Mouse (Mus musculus) urinary bladder, adult 18-20 months (tissue): Measurements from ENCODE around the gene Gm17349.
A peak's percentile ranks its signal among the peaks of the same experiment; 100 is the strongest.

Experiments
- DNase-seq, 2 experiments: peaks; one replicate each; pipeline ENCODE4 v3.0.0; 2022; ENCODE audit warnings: low spot score in 2 of 2, mixed read lengths in 2 of 2

Gene Gm17349

DNA sequence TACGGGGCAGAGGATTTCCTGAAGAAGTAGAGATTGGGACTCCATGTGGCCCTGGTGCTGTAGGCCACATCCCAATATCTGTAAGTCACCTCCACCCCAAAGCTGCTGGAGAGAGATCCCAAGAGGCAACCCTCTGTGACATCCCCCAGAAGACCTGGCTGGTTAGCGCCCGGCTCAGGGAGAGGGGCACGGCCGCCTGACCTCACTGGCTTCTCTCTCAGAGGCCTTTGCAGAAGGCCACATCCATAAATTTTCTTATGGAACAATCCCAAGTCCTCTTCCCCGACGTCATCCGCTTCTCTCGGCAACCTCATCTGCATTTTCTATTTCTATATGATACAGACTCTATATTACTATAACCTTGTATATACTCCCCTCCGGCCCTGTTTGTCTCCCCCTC is 5.6 kb downstream of the Gm17349 start:
- no peak for DNase-seq

DNA sequence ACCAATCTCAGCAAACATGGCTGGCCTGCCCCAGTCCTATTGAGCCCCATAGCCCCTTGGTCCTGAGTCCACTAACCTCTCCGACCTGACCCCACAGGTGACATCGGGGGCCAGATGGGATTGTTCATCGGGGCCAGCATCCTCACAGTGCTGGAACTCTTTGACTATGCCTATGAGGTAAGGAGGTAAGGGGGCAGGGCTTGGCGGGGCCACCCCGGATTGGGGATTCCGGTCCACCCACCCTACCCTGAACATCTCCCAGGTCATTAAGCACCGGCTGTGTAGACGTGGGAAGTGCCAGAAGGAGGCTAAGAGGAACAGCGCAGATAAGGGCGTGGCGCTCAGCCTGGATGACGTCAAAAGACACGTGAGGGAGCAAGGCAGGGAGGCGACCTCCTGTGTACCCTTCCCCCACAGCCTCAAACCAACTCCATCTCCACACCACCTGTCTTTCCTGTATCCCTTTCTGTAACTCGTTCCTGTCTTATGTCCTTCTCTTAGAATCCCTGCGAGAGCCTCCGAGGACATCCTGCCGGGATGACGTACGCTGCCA is 6.7 kb downstream of the Gm17349 start:
- no peak for DNase-seq

DNA sequence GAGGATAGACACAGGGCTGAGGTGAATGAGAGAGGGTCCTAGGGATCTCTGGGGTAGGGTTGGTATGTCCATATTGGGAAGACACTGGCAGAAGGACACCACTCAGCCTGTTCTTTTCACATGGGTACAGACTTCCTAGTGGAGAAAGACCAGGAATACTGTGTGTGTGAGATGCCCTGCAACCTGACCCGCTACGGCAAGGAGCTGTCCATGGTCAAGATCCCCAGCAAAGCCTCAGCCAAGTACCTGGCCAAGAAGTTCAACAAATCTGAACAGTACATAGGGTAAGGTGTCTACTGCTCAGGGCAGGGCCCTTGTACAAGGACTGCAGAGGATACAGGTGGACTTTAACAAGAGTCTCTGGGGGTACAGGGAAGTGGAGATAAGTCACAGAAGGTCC is 8.0 kb downstream of the Gm17349 start:
- DNase-seq = no peak

DNA sequence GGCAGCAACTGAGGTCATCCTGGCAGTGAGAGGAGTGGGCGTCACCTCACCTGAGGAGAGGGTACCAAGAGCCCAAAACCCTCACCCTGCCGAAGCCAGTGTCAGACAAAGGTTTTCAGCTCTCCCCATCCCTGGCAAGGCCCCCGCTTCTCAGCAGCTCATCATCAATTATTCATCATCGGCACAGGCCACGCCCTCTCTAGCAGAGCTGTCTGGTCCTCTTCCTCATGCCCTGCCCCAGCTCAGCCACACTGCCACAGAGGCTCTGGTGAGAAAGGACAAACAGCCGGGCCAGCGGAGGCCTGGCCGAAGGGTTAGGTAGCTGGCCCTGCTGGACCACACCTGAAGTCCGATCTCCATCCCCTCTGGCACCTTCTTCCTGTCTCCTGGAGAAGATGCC is 13.3 kb downstream of the Gm17349 start:
- no peak for DNase-seq

DNA sequence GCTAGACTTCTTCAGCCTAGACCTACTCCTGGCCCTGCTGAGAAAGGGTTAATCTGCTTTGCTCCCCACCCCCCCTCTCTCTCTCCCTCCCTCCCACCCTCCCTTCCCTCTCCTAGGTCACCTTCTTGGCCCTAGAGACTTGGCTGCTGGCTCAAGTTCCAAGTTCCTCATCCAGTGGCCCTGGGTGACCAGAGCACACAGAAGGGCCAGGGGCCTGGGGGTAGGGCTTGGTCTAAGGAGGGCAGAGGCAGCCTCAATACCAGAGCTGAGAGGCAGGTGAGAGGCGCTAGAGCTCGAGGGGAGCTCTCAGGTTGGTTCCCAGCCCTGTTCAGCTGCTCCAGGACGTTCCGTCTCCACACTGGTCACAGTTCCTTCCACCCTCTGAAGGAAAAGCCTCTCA is 14.4 kb downstream of the Gm17349 start:
- no peak for DNase-seq

DNA sequence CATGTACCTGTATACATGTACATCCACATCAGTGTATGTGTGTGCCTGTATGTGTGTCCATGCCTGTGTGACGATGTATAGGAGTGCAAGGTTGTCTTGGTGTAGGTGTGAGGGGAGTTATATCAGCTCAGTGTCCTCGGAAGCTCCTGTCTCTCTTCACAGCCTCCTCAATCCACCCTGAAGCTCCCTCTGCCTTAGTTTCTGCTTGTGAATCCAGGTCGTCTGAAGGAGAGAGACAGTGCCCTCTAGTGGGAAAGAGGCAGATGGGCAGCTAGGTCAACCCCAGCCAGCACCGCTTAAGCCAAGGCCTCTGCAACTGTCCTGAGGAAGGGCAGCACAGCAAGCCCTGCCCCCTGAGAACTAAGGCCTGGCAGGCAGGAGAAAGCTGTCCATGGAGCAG is 16.6 kb downstream of the Gm17349 start:
- DNase-seq = no peak

DNA sequence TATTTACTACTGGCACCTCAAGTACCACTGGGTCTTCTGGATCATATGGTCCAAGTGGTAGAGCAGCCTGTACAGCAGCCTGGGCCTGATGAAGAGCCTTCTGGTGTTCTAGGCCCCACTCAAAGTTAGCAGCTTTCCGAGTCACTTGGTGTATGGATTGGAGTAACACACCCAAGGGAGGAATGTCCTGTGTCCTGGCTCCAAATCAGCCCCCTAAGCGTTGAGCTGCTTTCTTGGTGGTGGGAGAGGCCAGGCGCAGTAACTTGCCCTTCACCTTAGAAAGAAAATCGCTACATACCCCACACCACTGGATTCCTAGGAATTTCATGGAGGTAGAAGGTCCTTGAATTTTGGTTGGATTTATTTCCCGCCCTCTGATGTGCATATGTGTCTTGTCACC is 21.1 kb downstream of the Gm17349 start:
- DNase-seq = no peak

DNA sequence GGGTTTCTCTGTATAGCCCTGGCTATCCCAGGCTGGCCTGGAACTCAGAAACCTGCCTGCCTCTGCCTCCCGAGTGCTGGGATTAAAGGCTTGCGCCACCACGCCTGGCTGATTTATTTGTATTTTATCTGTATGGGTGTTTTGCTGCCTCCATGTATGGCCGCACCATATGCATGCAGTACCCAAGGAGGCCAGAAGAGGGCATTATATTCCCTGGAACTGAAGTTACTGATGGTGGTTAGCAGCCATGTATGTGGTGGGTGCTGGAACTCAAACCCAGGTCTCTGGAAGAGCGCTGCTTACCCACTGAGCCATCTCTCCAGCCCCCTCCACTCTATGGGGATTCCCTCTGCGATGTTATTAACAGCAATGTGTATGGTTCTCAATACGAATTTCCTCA is 22.4 kb downstream of the Gm17349 start:
- DNase-seq = no peak

DNA sequence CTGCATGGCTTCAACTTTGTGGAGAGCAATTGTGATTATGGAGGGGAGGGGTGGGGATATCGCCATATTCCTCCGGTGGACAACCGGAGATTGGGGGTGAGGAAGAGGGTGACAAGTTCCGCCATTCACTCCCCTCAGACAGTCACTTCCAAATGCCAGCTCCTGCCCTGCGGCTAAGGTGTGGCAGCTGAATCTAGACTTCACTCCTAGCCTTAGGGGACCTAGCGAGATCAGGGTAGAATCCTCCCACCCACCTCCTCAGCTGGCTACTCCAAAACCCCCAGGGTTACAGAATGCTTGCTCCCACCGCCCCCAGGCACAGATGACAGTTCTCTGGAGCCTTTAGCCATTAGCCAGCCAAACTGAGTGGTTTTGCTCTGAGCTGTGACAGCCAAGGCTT is 26.3 kb downstream of the Gm17349 start:
- no peak for DNase-seq

DNA sequence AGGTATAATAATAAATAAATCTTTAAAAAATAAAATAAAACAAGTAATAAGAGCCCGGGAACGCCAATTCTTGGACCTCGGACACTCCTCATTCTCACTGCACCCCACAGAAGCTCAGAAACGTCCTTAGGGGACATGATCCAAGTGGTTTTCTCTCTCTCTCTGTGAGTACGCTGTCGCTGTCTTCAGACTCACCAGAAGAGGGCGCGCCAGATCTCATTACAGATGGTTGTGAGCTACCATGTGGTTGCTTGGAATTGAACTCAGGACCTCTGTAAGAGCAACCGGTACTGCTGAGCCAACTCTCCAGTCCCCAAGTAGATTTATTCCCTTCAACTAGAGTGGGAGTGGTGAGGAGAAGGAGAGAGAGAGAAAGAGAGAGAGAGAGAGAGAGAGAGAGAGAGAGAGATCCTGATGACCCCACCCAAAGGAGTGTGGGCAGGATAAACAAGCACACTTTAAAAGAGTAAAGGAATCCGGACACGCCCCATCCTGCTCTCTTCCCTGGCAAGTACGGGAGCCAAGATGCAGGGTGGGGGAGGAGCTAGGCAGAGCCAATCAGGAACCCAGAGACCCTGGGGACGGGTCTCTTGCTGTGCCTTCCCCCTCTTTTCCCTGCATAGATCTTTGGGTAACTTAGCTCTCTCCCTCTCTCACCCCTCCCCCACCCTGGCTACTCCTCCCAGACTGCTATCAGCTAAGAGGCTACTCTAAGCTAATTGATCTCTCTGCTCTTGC is 27.1 kb downstream of the Gm17349 start:
- no peak for DNase-seq

DNA sequence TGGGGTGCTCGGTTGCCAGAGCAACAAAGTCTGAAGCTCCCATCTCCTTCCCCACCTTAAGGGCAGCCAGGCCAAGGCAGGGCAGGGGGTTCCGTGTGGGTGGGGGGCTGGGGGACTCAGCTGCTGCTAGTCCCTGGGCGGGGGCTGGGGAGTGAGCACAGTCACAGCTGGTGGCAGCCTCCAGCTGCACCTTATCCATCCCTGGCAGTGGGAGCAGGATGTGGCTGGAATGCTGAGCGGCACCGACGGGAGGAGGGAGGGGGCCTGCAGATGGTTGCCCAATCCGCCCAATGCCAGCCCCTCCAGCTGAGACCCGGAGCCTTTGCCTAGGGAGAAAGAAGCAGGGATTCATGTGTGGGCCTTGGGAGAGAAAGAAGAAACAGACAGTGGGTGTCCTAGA is 28.2 kb downstream of the Gm17349 start:
- no peak for DNase-seq

DNA sequence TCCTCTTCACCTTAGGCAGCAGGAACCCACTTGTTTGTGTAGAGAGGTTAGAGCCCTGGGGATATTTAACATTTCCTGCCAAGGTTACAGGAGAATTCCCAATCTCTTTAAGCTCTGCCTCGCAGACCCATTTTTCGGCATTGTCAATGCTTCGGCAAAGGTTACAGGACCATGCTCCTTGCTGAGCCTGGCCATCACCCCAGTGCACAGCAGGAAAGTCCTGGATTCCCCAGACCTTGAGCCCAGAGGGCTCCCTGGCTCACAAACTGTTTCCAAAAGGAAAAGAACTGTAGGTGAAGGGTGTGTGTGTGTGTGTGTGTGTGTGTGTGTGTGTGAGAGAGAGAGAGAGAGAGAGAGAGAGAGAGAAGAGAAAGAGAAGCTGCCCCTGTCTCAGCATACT is 30.4 kb downstream of the Gm17349 start:
- no peak for DNase-seq

DNA sequence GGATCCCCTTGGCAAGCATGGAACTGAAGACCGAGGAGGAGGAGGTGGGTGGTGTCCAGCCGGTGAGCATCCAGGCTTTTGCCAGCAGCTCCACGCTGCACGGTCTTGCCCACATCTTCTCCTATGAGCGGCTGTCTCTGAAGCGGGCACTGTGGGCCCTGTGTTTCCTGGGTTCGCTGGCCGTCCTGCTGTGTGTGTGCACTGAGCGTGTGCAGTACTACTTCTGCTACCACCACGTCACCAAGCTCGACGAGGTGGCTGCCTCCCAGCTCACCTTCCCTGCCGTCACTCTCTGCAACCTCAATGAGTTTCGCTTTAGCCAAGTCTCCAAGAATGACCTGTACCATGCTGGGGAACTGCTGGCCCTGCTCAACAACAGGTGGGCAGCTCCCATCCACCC is 33.5 kb downstream of the Gm17349 start:
- DNase-seq = no peak

DNA sequence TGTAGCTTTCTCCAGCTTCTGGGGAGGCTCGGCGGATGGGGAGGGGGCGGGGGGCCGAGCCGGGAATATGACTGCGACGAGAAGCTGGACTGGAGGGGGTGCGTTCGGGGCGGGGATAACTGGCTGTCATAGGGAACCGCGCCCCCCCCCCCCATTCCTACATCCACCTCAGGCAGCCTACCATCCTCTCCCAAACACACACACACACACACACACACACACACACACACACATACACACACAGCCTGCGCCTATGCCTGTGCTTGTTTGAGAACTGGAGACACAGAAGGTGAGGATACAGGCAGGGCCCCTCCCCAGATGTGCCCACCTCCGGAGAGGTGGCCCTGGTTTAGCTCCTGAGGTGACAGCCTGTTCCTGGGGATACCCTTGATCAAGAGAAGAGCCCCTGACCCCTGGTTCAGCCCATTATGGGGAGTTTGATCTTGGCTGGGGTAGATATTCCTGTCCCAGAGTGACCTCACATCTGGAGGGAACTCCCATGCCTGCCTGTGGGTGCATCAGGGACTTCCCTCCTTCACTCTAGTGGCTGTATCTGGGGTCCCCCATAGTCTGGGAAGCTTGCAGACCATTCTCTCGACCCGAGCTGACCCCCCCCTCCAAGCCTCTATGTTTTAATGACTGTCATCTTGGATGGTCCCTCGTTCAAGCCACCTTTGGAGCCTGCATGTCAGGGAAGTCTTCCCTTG is 34.2 kb downstream of the Gm17349 start:
- no peak for DNase-seq

DNA sequence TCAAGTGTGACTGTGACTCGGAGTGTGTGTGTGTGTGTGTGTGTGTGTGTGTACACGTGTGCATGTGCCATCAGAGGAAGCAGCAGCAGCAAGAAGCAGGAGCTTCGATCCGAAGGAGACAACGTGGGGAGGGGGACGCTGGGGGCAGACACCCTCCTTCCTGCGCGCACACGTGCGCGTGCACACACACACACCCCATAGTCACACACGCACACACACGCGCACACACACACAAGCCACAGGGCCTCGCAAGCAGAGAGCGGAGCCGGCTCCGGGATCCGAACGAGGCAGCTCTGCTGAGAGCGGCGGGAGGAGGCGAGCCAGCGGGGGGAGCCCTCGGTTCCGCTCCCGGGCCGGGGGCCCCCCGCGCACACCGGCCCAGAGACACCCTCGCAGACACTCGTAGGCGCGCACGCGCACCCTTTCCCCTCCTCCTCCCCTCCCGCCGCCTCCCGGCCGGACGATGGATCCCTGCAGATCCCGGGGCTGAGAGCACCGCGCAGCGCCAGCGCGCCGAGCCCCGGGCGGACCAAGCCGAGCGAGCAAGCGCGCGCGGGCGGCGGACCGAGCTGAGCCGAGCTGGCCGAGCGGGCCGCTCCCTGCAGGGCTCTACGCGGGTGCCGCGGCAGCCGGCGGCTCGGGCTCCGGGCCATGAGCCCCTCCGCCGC is 35.0 kb downstream of the Gm17349 start, which contains the start of gene Asic1:
Gene Asic1 (plus strand): TSS at position 215 of the 668 bp plus-strand sequence.
- peak; percentile 44 to 49 for DNase-seq

DNA sequence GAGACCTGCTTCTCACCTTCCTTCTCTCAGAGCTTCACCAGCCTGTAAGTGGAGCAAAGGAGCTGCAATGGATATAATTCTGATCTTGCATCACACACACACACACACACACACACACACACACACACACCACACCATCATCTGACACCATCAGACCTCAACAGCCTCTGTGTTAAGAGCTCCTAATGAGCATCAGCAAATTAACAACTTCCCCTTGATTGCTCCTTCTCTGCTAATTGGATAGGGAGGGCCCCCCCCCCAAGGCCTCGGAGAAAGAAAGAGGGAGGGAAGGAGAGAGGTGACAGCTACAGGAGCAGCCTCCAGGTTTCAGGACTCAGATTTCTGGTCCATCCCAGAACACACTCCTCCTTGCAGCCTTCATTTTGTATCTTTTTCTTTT is 35.9 kb downstream of the Gm17349 start:
- no peak for DNase-seq

DNA sequence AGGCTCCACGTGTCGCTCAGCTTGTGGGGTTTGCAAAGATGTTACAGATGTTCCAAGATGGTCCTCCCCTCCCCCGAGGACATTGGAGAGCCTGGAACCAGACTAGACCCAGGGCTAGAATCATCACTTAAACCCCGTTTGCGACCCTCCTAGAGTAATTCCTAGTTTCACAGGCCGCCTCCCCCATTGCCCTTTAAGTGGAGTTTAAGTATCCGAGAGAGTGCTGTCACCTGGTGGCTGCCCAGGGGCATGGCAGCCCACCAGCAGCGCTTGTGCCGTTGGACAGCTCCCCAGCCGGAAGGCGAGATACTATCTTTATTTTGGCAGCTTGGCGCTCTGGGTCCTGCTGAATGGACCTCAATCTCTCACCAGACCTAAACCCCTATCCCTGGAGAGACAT is 36.4 kb downstream of the Gm17349 start:
- DNase-seq = peak; percentile 29 to 69

DNA sequence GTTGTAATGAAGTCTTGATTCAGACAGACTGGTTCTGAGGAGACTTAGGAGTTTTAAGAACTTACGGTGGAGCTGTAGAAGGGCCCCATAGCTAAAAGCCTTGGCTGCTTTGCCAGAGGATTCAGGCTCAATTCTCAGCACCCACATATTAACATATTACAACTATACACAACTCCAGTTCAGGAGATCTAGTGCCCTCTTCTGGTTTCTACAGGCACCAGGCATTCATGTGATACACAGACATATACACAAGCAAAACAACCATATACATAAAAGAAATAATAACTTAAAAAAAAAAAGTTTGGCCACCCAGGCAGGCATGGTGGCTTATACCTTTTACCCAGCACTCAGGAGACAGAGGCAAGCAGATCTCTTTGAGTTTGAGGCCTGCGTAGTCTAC is 37.7 kb downstream of the Gm17349 start:
- no peak for DNase-seq

DNA sequence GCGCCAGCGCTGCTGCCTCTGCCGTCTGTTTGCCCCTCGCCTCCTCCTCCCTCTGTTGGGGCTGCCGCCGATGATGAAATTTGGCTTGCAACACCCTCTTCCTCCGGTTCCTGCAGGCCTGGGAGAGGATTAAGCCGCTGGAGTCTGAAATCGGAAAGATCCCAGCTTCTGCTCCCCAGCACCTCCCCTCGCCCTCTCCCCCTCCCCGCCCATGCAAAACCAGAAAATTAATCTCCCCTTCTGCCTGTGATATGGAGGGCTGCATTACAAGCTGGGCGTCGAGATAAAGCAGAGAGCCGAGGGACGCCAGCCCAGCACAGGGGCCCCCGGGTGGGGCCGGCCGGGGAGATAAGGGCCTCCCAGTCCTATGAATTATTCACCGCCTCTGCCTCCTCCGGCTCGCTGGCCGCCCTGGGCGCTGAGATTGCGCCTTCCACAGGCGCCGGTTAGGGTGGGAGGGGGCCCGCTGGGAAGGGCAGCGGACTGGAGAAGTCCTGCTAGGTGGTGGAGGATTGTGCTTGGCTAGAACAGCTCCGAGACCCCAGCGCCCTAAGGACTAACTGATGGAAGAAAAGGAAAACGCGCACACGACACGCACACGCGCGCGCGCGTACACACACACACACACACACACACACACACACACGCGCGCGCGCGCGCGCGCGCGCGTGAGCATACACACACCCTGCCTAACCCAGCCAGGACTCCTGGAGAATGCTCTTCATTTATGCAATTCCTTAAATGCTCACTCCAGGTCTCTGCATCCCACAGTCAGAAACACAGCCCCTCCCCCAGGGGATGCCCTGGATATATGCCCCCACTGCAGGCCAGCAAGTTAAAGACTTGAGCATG is 40.5 kb downstream of the Gm17349 start:
- DNase-seq = peak in 1 of 2 experiments; percentile 52

DNA sequence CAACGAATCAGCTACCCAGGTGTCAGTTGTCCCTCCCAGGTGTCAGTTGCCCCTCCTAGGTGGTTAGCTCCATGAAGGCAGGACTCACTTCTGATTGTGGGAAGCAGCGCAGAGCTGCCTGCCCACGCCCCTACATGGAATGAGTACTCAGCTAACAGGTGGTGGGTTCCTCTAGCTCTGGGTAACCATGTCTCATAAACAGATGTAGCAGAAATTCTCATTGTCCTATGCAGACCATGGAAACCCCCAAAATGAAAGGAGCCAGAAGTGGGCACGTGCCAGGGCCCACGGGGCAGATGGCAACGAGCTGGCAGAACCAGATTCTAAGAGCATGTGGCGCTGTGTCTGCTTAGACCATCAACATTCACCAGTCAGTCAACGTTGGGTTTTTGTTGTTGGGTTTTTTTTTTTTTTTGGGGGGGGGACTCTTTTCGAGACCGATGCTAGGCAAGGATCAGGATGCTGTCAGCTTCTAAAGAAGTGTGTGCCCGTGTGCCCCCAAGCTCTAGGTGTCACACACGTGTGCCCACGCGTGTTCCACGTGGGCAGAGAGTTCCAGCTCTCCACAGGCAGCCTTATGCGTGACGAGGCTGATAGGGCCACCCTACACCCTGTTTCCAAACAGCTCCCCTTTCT is 41.2 kb downstream of the Gm17349 start:
- DNase-seq = no peak

DNA sequence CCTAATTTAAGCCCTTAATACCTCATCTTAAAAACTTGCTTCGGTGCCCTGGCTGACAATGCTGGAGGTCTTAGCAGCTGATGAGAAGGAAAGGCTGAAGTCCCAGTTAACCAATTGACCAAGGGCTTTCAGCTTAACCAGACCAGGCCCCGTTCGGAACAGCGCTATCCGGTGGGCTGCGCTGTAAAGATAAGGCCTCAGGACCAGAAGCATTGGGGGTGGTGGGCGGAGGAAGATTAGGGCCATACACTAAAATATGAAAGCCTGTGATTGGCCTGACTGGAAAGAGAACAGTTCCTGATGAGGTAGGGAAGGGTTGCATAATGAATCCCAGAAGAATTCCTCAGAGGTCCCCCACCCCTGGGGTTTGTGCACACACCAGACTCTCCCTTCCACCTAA is 42.9 kb downstream of the Gm17349 start:
- DNase-seq = no peak
